Mouse (Mus musculus): ENCODE results near the gene Dnajb1.

DNA sequence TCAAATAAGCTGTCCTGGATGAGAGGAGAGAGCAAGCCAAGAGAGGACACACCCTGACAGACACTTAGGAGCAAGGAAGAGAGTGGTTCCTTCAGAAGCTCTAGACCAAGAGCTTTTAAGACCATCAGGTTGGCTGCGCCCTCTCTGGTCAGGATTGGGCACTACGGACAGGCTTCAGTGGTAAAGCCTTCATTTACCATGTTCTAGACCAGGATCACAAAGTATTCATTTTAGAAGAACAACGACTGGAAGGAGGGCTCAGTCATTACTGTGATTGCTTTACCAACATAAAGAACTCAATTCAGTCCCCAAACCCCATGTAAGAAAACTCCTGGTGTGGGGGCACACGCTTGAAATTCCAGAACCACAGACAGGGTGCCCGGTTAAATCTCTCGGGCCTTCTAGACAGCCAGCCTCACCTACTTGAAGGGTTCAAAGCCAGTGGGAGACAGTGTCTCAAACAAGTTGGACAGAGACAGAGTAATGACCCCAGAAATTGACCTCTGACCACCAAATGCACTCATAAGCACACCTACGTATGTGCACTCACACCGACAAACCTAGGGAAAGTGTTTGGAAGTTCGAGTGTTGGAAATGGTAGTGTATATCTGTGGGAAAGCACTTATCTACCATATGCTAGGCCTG lies 42.1 kb upstream of the Dnajb1 start:
- TF ChIP-seq CTCF (IDR thresholded peaks at IDR 0.05; ENCODE audit: insufficient read depth, low read depth, low read length), result no peak
- TF ChIP-seq POLR2A (IDR thresholded peaks at IDR 0.05; ENCODE audit: insufficient read depth, low read depth, low read length), result no peak
